13 mouse cellular contexts compared by ENCODE assay signal in the genomic region with DNA sequence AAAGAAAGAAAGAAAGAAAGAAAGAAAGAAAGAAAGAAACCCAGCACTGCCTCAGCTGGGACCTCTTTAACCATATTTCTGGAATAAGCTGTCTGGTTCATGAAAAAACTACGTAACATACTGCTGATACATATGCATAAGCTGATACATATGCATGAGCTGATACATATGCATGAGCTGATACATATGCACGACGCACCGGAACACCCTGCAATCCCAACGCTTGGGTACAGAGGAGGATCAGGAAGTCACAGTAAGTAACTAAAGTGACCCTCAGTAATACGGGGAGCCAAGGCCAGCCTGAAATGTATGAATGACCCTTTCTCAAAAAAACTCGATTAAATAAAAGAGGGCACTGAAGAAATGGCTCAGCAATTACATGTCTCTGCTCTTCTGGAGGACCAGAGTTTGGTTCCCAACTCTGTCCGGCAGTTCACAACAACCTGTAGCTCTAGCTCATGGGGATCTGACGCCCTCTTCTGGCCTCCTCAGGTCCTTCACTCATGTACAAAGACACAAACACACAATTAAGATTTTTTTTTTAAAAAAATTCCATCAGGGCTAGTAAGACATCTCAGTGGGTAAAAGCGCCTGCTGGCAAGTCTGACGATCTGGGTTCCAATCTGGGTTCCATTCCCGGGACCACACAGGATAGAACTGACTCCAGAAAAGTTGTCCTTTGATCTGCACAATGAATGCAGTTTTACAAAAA. TPM values are rescaled to one million over a fixed set of nuclear protein-coding genes. Genes with fewer than 3 reads are reported as not detected.
A peak's percentile ranks its signal among the peaks of the same experiment; 100 is the strongest.
DNase-seq lines count a peak whose midpoint lies in the region; ATAC-seq lines count a peak whose summit lies in the region.
"Had no signal": no experiment of that assay in that cellular context is flagged by ENCODE, and none has a peak within 500 bp of the region (broad histone marks: within the 10 kb centered on the region; RNA-seq: fewer than 3 reads in every experiment).

No protein-coding gene starts in this region.

- H3K9me3 ChIP-seq in heart, embryonic 13.5 days: no peaks in the 10 kb centered on the region
- H3K9me3 ChIP-seq in neural tube, embryonic 13.5 days: no peaks in the 10 kb centered on the region
- no peaks in the 10 kb centered on the region for H3K9me3 ChIP-seq in hindbrain, embryonic 13.5 days
- H3K9me3 ChIP-seq: limb, embryonic 13.5 days had no signal

- 89% methylated on average over 12 of the region's 12 CpGs for WGBS in heart, embryonic 13.5 days
- 57% methylated on average over 12 of the region's 12 CpGs for WGBS in neural tube, embryonic 13.5 days
- 51% methylated on average over 12 of the region's 12 CpGs for WGBS in hindbrain, embryonic 13.5 days

- H3K4me2 ChIP-seq in heart, embryonic 13.5 days: peak overlapping the region; percentile 72; the same call in 1 of the 2 replicates
- H3K4me2 ChIP-seq in neural tube, embryonic 13.5 days: peak overlapping the region; percentile 55; the same call in 1 of the 2 replicates
- H3K4me2 ChIP-seq in hindbrain, embryonic 13.5 days: peak overlapping the region; percentile 2

- no peak overlapping the region for H3K27ac ChIP-seq in heart, embryonic 13.5 days (replicated peaks)
- no peak overlapping the region for H3K27ac ChIP-seq in neural tube, embryonic 13.5 days (replicated peaks)
- H3K27ac ChIP-seq in hindbrain, embryonic 13.5 days: no peak overlapping the region
- H3K27ac ChIP-seq: limb, embryonic 13.5 days had no signal

- ATAC-seq in heart, embryonic 13.5 days (ENCODE audit: extremely low read depth, insufficient number of reproducible peaks, low FRiP score, low TSS enrichment): no peak
- ATAC-seq in neural tube, embryonic 13.5 days (ENCODE audit: low read depth): no peak
- no peak for ATAC-seq in hindbrain, embryonic 13.5 days (ENCODE audit: low FRiP score)

- H3K4me1 ChIP-seq in heart, embryonic 13.5 days: peaks cover 28% of the 10 kb centered on the region
- H3K4me1 ChIP-seq in neural tube, embryonic 13.5 days (replicated peaks): peaks cover 26% of the 10 kb centered on the region
- peaks cover 14% of the 10 kb centered on the region for H3K4me1 ChIP-seq in hindbrain, embryonic 13.5 days (replicated peaks)

- intact Hi-C loops in heart, postnatal 36 days (cut with DNase I): loop anchor here (5.0 kb wide), 1 partner anchor 123 kb away; no protein-coding TSS in a partner anchor

- H3K4me3 ChIP-seq in heart, embryonic 13.5 days: no peak overlapping the region
- H3K4me3 ChIP-seq in neural tube, embryonic 13.5 days: no peak overlapping the region
- H3K4me3 ChIP-seq in hindbrain, embryonic 13.5 days: 0 out of 2 replicates have a peak overlapping the region, but pooled peaks have one; percentile 45

- H3K36me3 ChIP-seq in heart, embryonic 13.5 days: peaks cover 8% of the 10 kb centered on the region
- peaks cover 5% of the 10 kb centered on the region for H3K36me3 ChIP-seq in neural tube, embryonic 13.5 days
- H3K36me3 ChIP-seq in hindbrain, embryonic 13.5 days: peaks cover 5% of the 10 kb centered on the region

- H3K9ac ChIP-seq in heart, embryonic 13.5 days: no peak overlapping the region
- H3K9ac ChIP-seq in neural tube, embryonic 13.5 days: no peak overlapping the region
- no peak overlapping the region for H3K9ac ChIP-seq in hindbrain, embryonic 13.5 days

- no peaks in the 10 kb centered on the region for H3K27me3 ChIP-seq in heart, embryonic 13.5 days (replicated peaks)
- no peaks in the 10 kb centered on the region for H3K27me3 ChIP-seq in neural tube, embryonic 13.5 days
- H3K27me3 ChIP-seq in hindbrain, embryonic 13.5 days: no peaks in the 10 kb centered on the region
- H3K27me3 ChIP-seq: limb, embryonic 13.5 days had no signal

- DNase-seq in heart, postnatal 36 days: no peak
- no peak for DNase-seq in neural tube, embryonic 10.5 days (ENCODE audit: extremely low spot score, low spot score)
- no peak for DNase-seq in Muller cell, postnatal 12 days (ENCODE audit: inconsistent ontology term)
- no peak for DNase-seq in B cell, adult 2 months
- no peak for DNase-seq in urinary bladder, postnatal 14 days (ENCODE audit: low spot score)
- DNase-seq: adrenal gland, postnatal 25 days; cerebellum, postnatal 10 days; kidney, postnatal 4 days; right cerebral cortex, adult 18-20 months had no signal

RNA-seq across cellular contexts. Expression of a gene that starts 1.4 kb away (rescaled TPM):
- 177 and 181 TPM in 2 replicates for polyA plus RNA-seq in heart, embryonic 13.5 days (2015; fragmentation: Nextera tagmentation; extraction: Ambion mirVana)
- 1,000 to 10,000 TPM in 1 of 2 experiments, 100 to 1,000 TPM in 1; 873 to 1,040 TPM for total RNA-seq in heart, postnatal 36 days (2021)
- polyA plus RNA-seq in neural tube, embryonic 13.5 days (2015; fragmentation: Nextera tagmentation; extraction: Ambion mirVana): 28.9 and 31.8 TPM in 2 replicates
- 24.6 and 27.0 TPM in 2 replicates for polyA plus RNA-seq in hindbrain, embryonic 13.5 days (2015; fragmentation: Nextera tagmentation; extraction: Ambion mirVana)

RNA-seq across cellular contexts. Expression of a gene that starts 19.4 kb away (rescaled TPM):
- 6.3 and 7.7 TPM in 2 replicates for polyA plus RNA-seq in heart, embryonic 13.5 days (2015; fragmentation: Nextera tagmentation; extraction: Ambion mirVana)
- total RNA-seq in heart, postnatal 36 days (2021): 1 to 10 TPM; 4.4 to 4.6 TPM
- 10.2 TPM in 2 replicates for polyA plus RNA-seq in neural tube, embryonic 13.5 days (2015; fragmentation: Nextera tagmentation; extraction: Ambion mirVana)
- polyA plus RNA-seq in hindbrain, embryonic 13.5 days (2015; fragmentation: Nextera tagmentation; extraction: Ambion mirVana): 9.6 and 10.0 TPM in 2 replicates

RNA-seq across cellular contexts. Expression of a gene that starts 54.3 kb away (rescaled TPM):
- polyA plus RNA-seq in heart, embryonic 13.5 days (2015; fragmentation: Nextera tagmentation; extraction: Ambion mirVana): 19.9 and 23.5 TPM in 2 replicates
- total RNA-seq in heart, postnatal 36 days (2021): 10 to 100 TPM; 16.0 to 16.7 TPM
- 22.2 and 28.8 TPM in 2 replicates for polyA plus RNA-seq in neural tube, embryonic 13.5 days (2015; fragmentation: Nextera tagmentation; extraction: Ambion mirVana)
- 21.8 and 22.5 TPM in 2 replicates for polyA plus RNA-seq in hindbrain, embryonic 13.5 days (2015; fragmentation: Nextera tagmentation; extraction: Ambion mirVana)

Comparison
In these comparisons a context has a peak if more than half of its experiments do, and no peak if none do; other contexts are left out.
1. H3K4me2 ChIP-seq: peak in every context shown above with its lines; median percentile 72 in heart, embryonic 13.5 days; 55 in neural tube, embryonic 13.5 days; 2 in hindbrain, embryonic 13.5 days.